Mouse (Mus musculus) bone marrow macrophage, adult 2 months (primary cell): ENCODE measurements around the gene Gys1.

Experiments used
- CTCF ChIP-seq: IDR thresholded peaks from 2 replicates; pipeline ENCODE4 v1.5.1; 2012; ENCODE audit warnings: low read depth, mild to moderate bottlenecking, low read length, moderate library complexity
- POLR2A ChIP-seq: IDR thresholded peaks from 2 replicates; pipeline ENCODE4 v1.6.1; 2012; ENCODE audit warnings: mild to moderate bottlenecking, low read depth, low read length, borderline replicate concordance

GRCm38 (mm10) chr7:45435038-45435437 is 394 bp downstream of the Gys1 start:
- TF ChIP-seq CTCF, result no peak
- no peak for TF ChIP-seq POLR2A
